Mouse (Mus musculus) cerebral cortex, adult 2 months (tissue): ENCODE results near the gene Bmf.

Source experiments
- WGBS: fragments of 180-500 bp; shearing (Covaris S2); methylation state at CpG from one replicate; pipeline ENCODE4 v1.1.7; 2018; 5-methylcytosine and 5-hydroxymethylcytosine counted together

The Bmf gene

DNA sequence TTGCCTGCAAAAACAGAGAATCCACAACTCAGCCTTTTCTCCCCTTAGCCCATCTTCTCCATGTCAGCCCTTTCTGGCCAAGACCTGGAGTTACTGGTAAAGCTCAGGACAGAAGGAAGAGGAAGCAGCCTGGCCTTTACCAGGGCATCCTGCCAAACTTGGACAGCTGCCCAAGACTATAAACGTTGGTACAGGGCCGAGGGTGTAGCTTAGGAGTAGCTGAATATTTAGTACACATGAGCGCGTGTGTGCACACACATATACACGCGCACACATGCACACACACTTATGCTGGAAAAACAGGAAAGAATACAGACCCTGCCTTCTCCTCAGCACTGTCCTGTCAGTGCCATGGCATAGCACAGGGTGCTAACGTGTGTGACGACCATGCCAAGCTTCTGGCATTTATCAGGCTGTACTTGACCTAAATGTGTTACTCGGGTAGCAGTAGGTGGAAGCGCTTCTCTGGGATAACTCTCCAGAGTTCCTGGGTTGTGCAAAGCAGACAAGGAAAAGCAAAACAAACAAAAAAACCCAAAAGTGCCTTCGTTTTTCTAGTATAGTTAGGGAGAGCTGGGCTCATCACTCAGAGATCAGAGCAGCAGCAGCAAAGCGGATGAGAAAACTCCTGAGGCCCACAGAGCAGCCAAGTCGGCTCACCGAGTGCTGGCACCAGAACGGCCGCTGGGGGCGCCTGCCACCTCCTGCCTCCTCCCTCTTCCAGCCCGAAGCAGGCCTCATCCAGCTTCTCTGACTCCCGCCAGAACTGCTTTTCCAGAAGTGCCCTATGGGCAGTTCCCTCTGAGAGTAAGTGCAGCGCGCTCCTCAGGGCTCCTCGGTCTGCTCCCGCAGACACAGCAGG lies 4.0 kb downstream of the Bmf start:
- WGBS: 27% methylated on average over 23 of the region's 23 CpGs

DNA sequence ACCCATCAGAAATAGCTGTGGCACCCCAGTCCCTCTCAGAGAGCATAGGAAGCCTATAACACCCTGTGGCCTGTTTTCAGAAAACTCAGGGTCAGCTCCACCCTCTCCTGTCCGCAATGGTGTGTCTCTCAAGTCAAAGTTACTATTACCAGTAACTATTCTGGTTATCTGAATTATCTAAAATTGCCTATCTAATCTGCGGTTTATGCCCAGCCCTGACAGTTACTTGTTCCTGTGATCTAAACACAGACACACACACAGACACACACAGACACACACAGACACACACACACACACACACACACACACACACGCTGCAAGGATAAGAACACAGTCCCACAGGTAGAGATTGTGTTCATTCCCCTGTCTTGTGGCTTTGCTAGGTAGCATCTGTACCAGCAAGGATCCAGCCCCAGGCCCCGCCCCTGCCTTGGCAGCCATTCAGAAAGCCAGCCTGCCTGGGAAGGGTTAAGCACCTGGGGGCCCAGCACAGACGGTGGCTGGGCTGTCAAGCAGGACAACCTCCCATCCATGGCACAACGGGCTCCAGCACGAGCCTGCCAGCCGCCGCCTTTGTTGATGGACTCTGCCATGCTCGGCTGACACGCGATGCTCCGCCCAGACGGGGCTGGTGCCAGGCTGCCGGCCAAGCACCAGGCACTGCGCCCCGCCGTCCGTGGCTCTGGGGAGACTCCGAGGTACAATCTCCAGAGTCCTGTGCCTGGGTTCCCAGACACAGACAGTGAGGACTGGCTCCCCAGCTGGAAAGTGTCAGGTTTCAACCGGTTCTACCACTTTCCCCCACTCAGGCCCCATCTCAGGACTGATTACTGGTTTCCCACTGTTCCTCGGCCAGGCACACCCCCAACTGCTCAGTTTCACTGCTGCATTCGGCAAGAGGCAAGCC lies 5.3 kb downstream of the Bmf start:
- 31% methylated on average over 23 of the region's 23 CpGs for WGBS

DNA sequence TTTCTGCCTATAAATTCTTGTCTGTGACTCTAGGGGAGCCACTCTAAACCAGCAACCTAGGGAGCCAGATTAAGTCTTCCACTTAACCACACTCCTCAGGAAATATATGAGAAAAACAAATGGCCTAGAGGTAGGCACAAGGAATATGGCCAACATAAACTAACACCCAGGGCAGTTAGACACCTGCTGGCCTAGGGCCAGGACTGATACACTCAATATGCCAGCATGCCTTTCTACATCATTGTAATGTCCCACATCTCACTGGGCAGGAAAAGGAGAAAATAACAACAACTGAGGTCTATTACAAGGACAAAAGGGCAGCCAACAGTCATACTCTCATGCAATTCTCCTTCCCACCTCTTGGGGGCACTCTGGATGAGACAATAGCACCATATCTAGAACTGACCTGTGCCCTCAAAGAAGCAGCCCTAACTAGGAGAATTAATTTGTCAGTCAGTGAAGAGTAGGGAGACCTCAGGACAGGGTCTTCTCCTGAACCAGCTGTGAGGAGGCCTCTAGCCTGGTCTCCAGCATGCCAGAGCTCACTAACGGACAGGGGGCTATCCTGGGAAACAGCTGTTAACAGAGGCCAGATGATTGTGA lies 6.4 kb downstream of the Bmf start:
- WGBS: 91% methylated on average over 1 of the region's 1 CpGs

DNA sequence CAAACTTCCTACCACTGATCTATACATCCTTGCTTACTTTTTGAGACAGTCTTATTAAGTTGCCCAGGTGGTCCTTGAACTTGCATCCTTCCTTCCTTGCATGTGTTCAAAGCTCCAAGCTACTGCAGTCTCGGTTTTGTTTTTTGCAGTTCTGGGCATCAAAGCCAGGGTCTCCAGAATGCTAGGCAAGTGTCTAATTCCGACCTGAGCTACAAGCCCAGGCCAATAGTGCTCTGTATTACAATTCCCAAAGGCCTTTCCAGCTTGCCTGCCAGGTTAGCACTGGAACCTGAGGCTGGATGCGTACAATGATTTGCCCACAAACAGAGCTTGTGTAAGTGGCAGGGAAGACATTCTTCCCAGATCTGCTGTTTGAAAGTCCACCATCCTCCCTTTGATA lies 7.8 kb downstream of the Bmf start:
- 93% methylated on average over 3 of the region's 3 CpGs for WGBS

DNA sequence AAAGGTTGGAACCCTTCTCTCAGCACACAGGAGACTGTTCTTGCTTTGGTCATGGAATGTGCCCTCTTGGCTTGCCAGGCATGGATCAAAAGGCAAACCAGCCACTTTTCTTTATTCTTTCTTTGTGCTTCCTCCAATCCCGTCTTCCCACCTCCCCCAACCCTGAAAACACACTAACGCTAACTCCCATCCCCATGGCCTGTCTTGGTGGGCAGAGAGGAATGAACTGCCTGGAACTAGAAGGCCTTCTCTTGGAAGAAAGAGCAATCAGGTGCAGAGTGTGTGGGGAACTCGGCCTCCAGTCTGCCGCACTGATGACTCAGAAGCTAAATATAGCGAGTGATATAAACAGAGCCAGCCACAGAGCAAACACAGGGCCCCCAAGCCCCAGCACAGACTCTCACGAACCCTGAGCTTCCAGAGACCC lies 8.8 kb downstream of the Bmf start:
- 31% methylated on average over 6 of the region's 6 CpGs for WGBS

DNA sequence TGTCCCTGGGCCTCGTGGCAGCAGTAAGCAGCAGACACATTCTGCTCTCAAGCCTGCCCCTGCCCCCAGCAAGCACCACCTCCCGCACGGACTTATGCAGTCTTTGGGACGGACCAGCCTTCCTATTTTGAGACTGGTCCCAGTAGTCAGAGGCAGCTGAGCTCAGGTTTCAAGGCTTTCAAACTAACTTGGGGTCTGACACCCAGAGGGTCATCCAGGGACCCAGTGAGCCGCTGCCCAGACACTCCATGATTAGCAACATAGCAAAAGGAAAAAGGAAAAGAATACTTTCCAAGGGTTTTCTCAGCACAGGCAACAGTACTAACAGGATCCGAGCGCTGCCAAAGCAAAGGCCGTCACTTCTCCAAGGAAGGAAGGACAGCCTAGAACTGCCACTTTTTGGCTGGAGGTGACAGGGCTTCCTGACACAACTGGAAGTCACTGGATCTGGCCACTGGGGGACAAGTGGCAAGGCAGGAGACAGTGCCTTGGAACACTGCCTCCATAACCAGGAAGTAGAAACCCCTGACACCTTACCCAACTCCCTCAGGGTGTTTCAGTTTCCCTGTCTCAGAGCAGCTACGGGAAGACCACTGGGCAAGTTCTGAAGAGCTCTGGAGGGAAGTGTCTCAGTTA lies 9.5 kb downstream of the Bmf start:
- WGBS: 65% methylated on average over 9 of the region's 9 CpGs

DNA sequence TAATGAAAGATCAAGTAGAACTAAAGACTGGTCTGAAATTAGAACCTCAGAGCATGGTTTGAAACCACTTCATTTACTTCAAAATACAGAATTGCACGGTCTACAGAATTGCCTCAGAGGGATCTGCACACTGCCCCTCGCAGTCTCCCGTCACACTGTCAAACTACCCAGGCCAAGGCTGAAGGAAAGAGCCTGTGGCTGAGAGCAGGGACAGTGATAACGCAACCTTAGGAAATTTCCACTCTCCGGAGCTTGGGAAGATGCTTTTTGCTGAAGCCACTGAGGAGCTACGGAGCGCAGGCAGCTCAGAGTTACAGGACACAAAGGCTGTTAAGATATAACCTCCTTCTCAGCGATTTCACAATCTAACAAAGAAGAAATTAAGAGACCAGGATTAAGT lies 10.4 kb downstream of the Bmf start:
- 92% methylated on average over 8 of the region's 8 CpGs for WGBS

DNA sequence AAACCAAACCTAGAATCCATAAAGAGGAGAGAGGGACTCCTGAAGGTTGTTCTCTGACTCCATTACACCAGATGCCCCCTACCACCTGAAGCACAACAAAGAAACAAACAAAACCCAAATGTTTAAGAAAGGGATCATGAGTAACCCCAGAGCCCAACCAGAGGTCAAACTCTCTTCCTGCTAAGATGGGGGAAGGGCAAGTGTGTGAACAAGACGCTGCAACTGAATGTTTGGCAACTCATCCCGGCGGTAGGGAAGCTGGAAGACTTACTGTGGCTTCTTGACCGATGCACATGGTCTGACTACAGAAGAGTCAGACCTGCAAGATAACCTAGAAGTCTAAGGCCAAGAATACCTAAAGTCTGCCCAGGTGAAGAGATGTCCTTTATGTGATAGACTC lies 12.3 kb downstream of the Bmf start:
- WGBS: 69% methylated on average over 4 of the region's 4 CpGs

DNA sequence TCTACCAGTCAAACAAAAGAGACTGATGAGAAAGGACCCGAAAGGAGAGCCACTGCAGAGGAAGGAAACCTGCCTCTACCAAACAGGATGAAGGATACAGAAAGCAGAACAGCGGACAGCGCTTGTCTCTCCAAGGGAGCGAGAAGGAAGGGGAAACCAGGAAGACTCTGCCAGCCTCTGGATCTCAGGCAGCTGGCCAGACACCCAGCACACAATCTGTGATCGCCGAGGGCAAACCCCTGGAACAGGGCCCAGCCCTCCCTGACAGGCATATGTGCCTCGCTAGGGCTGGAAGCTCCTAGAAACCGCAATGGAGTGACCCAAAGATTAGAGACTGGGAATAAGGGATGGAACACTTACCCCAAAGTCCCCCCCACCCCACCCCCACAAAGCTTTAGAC lies 12.9 kb downstream of the Bmf start:
- WGBS: 61% methylated on average over 8 of the region's 8 CpGs

DNA sequence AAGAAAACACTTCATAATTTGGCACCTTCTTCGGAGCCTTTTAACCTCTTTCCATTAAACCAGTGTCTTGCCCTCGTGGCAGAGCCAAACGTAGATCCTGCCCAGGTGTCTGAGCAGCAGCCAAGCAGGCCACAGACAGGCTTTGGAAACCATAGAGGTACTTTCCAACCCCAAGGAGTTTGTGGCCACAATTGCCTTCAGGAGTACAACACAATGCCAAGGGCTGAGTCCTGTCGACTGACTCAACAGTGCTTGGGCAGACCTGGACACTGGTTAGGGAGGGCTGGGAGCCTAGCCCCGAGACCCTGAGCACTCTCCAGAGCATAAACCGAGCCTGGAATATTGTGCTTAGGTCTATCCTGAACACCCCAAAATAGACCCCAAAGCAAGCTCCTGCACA lies 13.4 kb downstream of the Bmf start:
- WGBS: 77% methylated on average over 6 of the region's 6 CpGs

DNA sequence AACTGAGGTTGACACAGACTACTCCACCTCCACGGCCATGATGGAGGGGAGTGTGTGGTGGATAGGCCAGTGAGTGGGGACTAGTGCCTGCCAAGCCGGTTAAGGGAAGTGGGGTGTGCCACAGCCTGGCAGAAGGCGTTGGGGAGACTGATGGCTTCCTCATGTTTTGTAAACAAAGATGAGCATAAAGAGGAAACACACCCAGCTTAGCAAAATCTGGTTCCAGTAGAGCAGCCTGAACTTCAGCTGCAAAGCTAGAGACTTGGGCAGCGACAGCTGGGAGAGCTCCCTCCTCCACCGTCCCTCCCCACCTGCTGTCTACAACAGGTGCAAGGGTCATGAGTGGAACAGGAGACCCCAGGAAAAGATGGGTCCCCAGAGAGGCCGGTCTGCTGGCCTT lies 15.5 kb downstream of the Bmf start:
- 69% methylated on average over 6 of the region's 6 CpGs for WGBS

DNA sequence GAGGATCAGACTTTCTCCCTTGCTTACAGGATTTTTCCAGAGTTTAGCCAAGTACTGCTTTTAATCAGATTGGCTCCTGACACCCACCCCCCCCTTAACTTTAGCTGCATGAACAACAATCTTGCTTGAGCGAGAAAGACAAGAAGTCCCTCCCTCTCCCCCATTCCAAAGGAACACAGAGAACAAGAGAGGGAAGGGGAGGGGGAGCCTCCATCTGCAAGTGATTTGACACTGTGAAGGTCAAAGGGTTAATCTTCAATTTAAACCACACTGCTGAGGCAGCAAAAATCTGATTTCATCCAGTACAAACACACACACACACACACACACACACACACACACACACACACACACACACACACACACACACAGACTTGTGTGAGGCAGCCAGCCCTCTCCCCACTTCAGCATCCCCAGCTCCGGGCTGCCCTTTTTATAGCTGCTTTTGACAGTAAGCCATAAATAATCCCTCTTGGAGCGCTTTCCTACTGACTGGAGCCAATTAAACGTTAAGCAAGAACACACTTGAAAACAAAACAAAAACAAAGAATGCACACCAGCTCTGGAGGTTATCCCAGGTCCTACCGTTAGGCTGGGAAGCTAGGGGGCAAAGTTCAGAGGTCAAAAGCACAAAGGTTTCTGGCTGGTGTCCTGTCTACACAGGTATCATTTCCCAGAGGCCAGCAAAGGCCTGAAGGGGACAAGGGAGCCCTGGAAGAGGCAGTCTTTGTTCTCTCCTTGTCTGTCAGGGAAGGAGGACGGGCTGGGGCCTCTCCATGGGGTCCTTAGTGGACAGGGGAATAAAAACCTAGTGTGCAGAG lies 16.4 kb downstream of the Bmf start:
- 29% methylated on average over 6 of the region's 6 CpGs for WGBS

DNA sequence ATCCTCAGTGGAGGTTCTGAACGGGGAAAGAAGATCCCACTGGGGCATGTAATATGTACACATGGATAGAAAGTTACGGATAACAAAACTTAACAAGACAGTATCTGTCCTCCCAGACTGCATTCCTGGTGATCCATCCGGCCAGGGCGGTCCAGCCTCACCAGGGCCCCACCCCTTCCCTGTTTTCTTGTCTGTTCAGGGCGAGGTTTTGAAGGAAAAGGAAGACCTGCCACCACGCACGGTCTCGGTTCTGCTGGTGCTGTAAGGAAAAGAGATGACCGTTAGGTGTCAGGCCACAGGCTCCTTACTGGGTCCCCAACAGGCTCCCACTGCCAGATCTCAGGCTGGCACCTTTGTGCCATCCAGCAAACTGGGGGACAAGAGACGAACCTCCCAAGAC lies 17.1 kb downstream of the Bmf start:
- WGBS: 74% methylated on average over 10 of the region's 10 CpGs

DNA sequence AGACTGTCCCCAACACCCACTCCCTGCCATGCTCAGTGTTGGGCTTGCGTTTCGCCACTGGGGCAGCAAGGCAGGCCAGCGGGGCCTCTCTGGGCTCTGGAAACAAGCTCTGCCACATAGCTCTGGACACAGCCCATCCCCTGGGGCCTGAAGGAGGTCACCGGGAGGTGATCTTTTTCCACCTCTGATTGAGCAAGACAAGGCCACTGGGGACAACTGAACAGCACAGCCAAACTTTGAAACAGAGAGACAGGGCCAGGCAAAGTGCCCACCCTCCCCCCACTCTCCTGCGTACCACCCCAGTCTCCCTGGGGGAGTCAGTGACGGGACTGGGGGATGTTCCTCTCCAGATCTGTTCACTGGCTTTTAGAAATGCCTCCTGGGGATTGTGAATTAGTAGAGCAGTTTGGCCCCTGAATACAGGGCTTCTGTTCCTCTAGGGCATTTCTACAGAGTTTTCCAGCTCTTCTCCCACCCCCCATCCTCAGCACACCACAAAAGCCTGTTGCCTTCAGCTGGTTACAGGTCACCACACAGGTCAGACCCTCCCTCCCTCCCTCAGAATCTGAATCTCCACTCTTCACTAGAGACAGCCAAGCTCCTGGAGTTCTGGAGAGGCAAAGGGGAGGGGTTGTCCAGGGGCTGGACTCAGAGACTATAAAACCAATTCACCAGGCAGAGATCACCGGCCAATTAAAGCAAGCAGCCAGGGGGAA lies 19.9 kb downstream of the Bmf start:
- WGBS: 63% methylated on average over 7 of the region's 7 CpGs

DNA sequence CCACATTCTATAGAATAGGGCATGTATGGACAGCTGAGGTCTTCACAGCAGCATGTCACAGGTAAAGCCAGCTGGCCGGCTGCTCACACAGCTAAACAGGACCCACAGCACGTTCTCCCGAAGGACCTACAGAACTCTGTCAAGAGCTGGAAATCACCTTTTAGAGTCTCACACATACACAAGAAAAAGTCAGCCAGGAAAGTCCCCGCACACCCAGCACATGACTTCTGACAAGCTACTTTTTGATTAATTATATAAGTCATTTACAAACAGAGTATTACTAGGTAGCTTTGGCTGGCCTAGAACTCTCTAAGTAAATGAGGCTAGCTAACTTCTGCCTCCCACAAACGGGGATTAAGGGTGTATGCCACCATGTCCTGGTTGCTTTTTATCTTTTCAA lies 22.9 kb downstream of the Bmf start:
- 94% methylated on average over 5 of the region's 5 CpGs for WGBS

DNA sequence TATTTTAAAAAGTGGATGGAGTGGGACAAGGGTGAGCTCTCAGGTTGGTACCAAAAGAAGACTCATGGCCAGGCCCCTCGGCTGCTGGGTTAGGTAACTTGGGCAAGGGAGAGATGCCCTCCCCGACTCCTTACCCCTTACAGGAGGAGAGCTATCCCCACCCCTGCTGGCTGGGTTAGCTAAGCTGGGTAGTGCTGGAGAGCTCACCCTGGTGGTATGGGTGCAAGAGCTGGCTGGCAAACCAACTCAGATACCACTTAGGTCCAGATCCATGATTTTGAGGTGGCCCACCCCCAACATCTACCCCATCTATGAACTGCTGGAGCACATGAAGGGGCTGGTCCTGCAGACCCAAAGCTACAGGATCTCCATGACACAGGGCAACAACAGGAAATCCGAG lies 24.7 kb downstream of the Bmf start:
- WGBS: 96% methylated on average over 3 of the region's 3 CpGs

DNA sequence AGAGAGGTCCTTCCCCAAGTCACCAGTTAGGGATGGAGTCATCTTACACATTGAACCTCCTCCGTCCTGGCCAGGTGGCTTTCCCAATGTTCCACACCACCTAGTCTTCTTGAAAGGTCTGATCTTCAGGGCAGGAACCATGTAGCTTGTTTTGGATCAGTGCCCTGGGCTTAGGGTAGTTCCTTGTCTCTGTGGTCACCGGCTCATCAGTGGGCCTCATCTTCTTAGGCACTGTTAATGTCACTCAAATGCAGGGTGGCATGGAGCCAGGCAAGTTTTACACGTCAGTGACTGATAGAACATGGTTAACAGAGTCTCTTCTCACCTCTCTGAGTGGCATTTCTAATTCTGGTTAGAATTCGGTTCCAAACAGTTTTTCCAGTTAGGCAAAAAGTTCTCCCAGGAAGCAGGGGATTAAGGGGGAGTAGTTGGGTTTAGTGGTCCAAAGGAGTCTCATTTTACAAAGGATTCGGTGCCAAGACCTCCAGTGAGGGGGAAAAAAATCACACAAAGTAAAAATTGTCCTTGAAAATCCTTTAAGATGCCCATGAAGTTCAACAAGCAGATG lies 26.2 kb downstream of the Bmf start:
- WGBS: 63% methylated on average over 5 of the region's 5 CpGs

DNA sequence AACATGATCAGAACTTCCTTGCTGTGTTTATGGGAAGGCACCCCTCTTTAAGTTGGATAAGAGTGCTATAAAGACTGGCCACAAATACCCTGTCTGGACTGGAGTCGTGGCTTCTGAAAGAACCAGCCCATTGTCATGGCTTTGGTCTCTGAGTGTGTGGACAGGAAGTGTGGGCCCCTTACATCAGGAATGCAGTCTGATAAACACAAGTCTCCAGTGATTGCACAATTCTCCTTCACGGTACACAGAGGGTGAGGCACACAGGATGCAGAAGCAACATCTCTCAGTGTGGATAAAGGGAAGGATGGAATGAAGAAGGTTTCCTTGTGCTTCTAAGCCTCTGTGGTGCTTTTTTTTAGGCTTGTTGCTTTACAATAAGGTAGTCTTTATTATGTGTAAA lies 27.2 kb downstream of the Bmf start:
- WGBS: 57% methylated on average over 2 of the region's 2 CpGs

DNA sequence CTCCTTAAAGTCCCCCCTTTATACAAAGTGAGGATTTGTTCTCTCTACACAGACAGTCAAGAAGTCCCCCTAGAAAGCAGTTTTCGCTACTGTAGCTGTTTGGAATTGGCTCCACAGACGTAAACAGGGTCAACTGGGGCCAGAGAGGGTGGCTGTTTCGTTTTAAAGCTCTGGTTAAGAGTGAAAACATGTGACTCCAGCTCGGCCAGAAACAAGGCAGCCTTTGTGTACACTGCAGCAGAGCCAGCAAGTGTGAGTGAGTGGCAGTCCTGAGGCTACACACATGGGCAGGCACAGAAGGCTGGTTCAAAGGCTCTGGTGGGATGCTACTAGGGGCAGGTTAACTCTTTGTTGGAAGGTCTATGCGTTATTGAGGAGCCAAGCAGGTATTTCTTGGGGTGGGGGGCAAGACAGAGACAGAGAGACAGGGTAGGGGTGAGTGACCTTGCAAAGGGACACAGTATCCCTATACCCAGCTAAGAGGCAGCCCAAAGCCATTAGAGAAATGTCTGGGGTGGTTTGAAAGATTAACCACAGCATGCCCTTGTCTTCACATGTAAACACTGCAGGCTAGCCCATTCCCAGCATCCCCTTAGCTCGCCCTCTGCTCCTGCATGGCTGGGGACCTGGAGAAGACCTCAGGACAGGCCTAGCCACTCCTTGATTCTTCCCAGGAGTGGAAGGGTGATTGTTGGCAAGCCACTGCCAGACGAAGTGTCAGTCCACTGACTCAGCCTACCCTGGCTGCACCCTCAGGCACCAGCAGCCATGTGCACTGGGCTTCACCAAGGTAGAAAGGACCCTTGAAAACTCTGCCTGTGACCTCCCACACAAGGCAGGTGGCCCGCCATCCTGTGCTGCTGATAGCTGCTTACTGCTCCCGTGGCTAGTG lies 29.2 kb downstream of the Bmf start:
- WGBS: 53% methylated on average over 9 of the region's 9 CpGs
